Mouse (Mus musculus) stomach, embryonic 15.5 days (tissue): ENCODE measurements around the gene 1700023F06Rik. TPM values are rescaled to one million over a fixed set of nuclear protein-coding genes. Genes with fewer than 3 reads are reported as not detected.
A peak's percentile ranks its signal among the peaks of the same experiment; 100 is the strongest.

ENCODE experiments used
- ATAC-seq: fragments of 200-750 bp; cut with Nextera tagmentation; 2 replicates; pipeline ENCODE4 v1.8.0; 2017; ENCODE audit warnings: low read depth, moderate number of reproducible peaks, moderate TSS enrichment; ENCODE audit not compliant: insufficient read depth, low FRiP score
- H3K27ac ChIP-seq: fragments of 300-500 bp; sonication (generic); 2 replicates; pipeline ENCODE4 v1.5.1; 2015; ENCODE audit warnings: mild to moderate bottlenecking, inconsistent platforms
- H3K27me3 ChIP-seq: fragments of 300-500 bp; sonication (generic); replicated peaks from 2 replicates; pipeline ENCODE4 v1.6.1; 2015; ENCODE audit warnings: inconsistent platforms
- H3K36me3 ChIP-seq: fragments of 300-500 bp; sonication (generic); 2 replicates; pipeline ENCODE4 v1.6.1; 2015; ENCODE audit warnings: inconsistent platforms
- H3K4me1 ChIP-seq: fragments of 300-500 bp; sonication (generic); 2 replicates; pipeline ENCODE4 v1.6.1; 2015; ENCODE audit warnings: inconsistent platforms
- H3K4me2 ChIP-seq: fragments of 300-500 bp; sonication (generic); 2 replicates; pipeline ENCODE4 v1.6.1; 2015; ENCODE audit warnings: mild to moderate bottlenecking, inconsistent platforms
- H3K4me3 ChIP-seq: fragments of 300-500 bp; sonication (generic); replicated peaks from 2 replicates; pipeline ENCODE4 v1.5.1; 2015; ENCODE audit warnings: inconsistent platforms
- H3K9ac ChIP-seq: fragments of 300-500 bp; sonication (generic); 2 replicates; pipeline ENCODE4 v1.6.1; 2015; ENCODE audit warnings: inconsistent platforms
- H3K9me3 ChIP-seq: fragments of 300-500 bp; sonication (generic); 2 replicates; pipeline ENCODE4 v1.6.1; 2016; ENCODE audit warnings: inconsistent platforms
- WGBS: fragments of 180-500 bp; shearing (Covaris S2); methylation state at CpG from one replicate; pipeline ENCODE4 v1.1.7; 2015; 5-methylcytosine and 5-hydroxymethylcytosine counted together
- polyA plus RNA-seq: library from polyadenylated mRNA; unstranded; fragments of >200 nt; fragmentation: Nextera tagmentation; extraction: Ambion mirVana; gene quantifications from 2 replicates; pipeline ENCODE4 v1.2.1, GENCODE M21; 2015

The 1700023F06Rik gene
- polyA plus RNA-seq, 1 experiment from 2014 or later: 1.0 TPM

DNA sequence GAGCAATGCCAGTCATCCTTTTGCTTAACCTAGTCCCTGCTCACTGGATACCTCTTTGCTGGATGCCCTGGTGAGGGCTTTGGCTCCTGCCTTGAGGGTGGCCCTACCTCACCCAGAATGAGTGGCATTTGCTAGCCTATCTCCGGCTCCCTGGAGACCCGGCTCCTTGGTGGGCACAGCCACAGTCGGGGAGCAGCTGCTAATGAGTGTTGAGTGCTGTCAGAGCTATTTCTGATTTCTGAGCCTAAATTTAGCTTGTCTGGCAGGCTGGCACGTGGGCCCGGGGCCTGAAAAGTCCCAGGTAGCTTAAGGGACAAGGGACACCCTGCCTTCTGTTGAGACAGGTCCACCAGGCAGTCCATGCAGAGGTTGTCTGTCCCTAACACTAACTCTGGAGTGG, 31.1 kb downstream of the 1700023F06Rik start:
- Histone ChIP-seq H3K4me1 (no peaks in the 10 kb centered on the region), H3K4me3 (no peak overlapping the region), H3K4me2 (no peak overlapping the region), H3K9me3 (no peaks in the 10 kb centered on the region), H3K27me3 (peaks cover 2% of the 10 kb centered on the region; the same call in 1 of the 2 replicates), H3K27ac (no peak overlapping the region), H3K36me3 (no peaks in the 10 kb centered on the region), H3K9ac (no peak overlapping the region)
- ATAC-seq: no peak
- WGBS: 79% methylated on average over 5 of the region's 5 CpGs

DNA sequence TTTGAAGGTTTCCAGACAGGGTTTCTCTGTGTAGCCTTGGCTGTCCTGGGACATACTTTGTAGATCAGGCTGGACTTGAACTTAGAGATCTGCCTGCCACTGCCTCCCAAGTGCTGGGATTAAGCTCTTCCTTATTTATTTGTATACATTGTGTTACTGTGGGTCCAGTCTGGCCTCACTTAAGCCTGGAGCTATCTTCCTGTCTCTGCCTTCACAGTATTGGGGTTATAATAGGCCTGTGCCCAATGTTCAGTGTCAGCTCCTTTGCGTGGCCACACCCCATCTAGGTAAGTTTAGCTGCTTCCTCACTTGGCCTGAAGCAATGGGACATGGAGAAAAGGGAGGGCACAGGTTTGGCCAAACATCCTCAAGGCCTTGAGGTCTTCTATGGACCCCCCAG, 31.8 kb downstream of the 1700023F06Rik start:
- no peak overlapping the region for H3K9ac ChIP-seq
- H3K4me1 ChIP-seq: no peaks in the 10 kb centered on the region
- H3K9me3 ChIP-seq: no peaks in the 10 kb centered on the region
- WGBS: 88% methylated on average over 1 of the region's 1 CpGs
- ATAC-seq: no peak
- H3K27ac ChIP-seq: no peak overlapping the region
- H3K4me3 ChIP-seq: no peak overlapping the region
- H3K4me2 ChIP-seq: no peak overlapping the region
- H3K27me3 ChIP-seq: peaks cover 9% of the 10 kb centered on the region
- no peaks in the 10 kb centered on the region for H3K36me3 ChIP-seq

DNA sequence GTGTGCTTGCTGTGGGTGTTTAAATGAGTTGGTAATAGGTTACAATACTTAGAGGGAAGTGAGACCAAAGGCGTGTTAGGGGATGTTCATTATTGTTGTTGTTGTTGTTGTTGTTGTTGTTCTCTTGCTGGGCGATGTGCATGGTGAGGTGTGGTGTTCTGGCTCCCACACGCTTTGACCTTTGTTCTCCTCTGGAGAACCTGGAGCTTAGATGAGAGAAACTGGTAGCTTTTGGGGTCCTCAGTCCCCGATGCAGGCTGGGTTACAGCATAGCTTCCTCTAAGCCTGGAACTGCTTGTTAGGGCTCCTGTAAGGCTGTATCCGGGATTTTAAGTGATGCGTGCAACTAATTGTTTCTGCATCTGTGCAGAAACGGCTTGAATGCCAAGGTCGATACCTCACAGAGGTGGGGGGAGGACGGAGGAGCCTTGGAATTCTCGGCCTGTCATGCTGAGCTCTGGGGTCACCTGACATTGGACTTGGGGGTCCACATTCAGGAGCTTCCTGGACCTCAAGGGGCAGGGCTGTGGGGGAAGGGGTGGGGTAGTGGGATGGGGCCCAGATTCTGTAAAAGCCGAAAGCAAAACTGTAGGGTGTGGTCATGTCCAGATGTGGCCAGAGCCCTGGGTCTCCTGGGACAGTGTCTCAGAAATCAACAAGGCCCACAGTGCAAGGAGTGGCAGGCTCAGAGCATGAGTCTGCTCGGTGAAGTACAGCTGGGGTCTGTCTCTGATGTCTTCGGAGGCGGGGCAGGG, 32.5 kb downstream of the 1700023F06Rik start:
- no peak overlapping the region for H3K9ac ChIP-seq
- no peak for ATAC-seq
- H3K27me3 ChIP-seq: peaks cover 16% of the 10 kb centered on the region
- no peak overlapping the region for H3K4me2 ChIP-seq
- H3K4me3 ChIP-seq: no peak overlapping the region
- no peaks in the 10 kb centered on the region for H3K9me3 ChIP-seq
- H3K27ac ChIP-seq: no peak overlapping the region
- 65% methylated on average over 14 of the region's 14 CpGs for WGBS
- peaks cover 4% of the 10 kb centered on the region; the same call in 1 of the 2 replicates for H3K4me1 ChIP-seq
- H3K36me3 ChIP-seq: no peaks in the 10 kb centered on the region

DNA sequence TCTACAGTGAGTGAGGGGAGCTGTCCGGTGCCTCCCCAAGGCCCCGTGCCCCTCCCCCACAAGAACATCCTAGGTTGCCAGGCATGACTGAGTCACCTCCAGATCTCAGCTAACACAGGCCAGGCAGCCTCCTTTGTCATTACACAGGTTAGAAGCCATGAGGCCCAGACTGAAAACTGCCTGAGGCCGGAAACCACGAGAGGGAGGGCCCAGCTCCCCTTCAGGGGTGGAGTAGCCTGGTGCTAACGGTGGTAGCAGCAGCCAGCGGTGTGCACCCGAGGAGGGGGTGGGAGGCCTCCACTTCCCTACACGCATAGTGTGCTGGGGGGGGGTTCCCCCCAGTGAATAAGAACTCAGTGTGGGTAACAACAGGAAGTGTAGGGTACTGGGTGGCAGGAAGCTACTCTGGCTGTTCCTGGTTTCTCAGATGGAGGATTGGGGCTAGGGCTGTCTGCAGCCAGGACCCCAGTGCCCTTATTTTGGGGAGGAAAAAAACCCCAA, 33.4 kb downstream of the 1700023F06Rik start:
- Histone ChIP-seq H3K4me2 (no peak overlapping the region), H3K4me1 (peaks cover 9% of the 10 kb centered on the region), H3K9ac (no peak overlapping the region), H3K27me3 (peaks cover 23% of the 10 kb centered on the region), H3K36me3 (no peaks in the 10 kb centered on the region), H3K4me3 (no peak overlapping the region), H3K27ac (no peak overlapping the region), H3K9me3 (no peaks in the 10 kb centered on the region)
- peak; percentile 27; the same call in 1 of the 2 replicates for ATAC-seq
- 41% methylated on average over 8 of the region's 8 CpGs for WGBS

DNA sequence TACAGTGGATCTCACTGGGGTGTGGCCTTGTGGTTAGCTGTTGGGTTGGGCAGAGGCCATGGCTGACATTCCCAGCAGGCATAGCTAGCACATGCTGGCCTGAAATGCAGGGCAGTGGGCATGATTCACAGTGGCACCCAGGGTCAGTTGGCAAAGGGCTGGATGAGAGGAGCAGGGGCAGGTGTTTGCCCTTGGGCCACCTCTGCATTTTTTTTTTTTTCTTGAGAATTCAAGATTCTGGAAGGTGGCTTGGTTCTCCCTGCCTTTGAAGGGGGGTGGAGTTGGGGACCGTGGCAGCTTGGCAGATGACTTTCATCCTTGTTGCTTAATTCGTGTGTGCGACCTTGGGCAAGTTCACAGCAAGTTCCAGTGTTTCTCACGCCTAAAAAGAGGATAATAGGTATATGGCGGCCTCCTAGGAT, 33.9 kb downstream of the 1700023F06Rik start:
- Histone ChIP-seq H3K9me3 (no peaks in the 10 kb centered on the region), H3K4me2 (no peak overlapping the region), H3K27me3 (peaks cover 27% of the 10 kb centered on the region), H3K9ac (no peak overlapping the region), H3K36me3 (no peaks in the 10 kb centered on the region), H3K27ac (no peak overlapping the region), H3K4me1 (peaks cover 9% of the 10 kb centered on the region), H3K4me3 (no peak overlapping the region)
- no peak for ATAC-seq
- WGBS: 74% methylated on average over 5 of the region's 5 CpGs

DNA sequence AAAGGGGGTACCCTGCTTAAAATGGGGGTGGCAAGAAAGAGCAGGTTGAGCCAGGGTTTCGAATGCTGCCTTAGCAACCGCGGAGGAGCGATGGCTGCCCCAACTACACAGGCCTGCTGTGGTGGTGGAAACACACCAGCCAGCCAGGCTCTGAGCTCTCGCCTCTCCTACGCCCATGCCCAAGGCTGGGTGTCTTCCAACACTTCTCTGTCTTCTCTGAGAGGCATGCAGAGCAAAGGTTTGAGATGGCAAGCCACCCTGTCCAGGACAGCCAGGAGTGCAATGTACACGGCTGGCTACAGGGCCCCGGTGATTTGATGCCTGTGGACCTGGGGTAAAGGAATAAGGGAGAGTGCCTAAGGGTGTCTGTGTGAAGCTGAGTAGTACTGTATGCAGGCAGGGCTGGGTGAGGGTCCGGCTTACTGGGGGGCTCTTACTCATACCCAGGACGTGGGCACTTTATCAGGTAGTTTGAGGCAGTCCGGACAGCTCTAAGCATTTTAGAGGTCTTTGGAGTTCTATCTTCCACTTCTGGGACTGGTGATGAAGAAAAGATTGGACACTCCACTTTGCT, 34.5 kb downstream of the 1700023F06Rik start:
- Histone ChIP-seq H3K4me2 (no peak overlapping the region), H3K4me1 (peaks cover 9% of the 10 kb centered on the region), H3K4me3 (no peak overlapping the region), H3K36me3 (no peaks in the 10 kb centered on the region), H3K27me3 (peaks cover 32% of the 10 kb centered on the region), H3K9me3 (no peaks in the 10 kb centered on the region), H3K27ac (no peak overlapping the region), H3K9ac (no peak overlapping the region)
- WGBS: 88% methylated on average over 11 of the region's 11 CpGs
- no peak for ATAC-seq

DNA sequence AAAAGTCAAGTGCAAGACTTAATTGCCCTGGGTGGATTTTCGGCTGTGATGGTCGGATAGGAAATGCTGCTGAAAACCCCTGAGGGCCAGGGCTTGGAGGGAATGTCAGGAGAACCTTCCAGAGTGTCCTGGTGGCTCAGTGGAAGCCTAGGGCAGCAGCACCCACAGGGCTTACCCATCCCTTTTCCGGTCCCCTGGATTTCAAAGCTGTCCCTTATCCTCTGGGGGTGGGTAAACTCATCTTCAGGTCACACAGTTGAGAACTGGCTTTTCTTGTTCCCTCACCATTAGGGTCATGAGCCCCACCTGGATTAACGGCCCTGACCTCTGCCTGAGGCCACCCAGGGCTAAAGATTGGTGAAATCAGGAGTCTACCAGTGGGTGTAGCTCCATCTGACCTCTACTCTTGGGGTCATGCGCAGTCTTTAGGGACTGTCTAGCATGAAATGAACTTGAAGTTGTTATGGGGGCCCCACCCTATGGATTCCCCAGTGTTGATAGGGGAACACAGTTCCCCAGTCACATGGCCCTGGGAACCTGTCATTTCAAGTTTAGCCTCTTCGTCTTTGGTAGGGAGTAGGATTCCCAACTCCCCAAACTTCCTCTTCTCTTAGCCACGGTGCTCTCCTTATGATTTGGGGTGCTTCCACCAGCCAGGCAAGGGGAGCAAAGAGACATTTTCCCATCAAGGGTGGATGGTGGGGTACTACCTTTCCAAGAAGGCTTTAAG, 35.2 kb downstream of the 1700023F06Rik start:
- Histone ChIP-seq H3K4me3 (no peak overlapping the region), H3K27ac (no peak overlapping the region), H3K9me3 (no peaks in the 10 kb centered on the region), H3K9ac (no peak overlapping the region), H3K4me2 (no peak overlapping the region), H3K4me1 (peaks cover 9% of the 10 kb centered on the region), H3K36me3 (no peaks in the 10 kb centered on the region), H3K27me3 (peaks cover 33% of the 10 kb centered on the region)
- no peak for ATAC-seq
- WGBS: 74% methylated on average over 7 of the region's 7 CpGs

DNA sequence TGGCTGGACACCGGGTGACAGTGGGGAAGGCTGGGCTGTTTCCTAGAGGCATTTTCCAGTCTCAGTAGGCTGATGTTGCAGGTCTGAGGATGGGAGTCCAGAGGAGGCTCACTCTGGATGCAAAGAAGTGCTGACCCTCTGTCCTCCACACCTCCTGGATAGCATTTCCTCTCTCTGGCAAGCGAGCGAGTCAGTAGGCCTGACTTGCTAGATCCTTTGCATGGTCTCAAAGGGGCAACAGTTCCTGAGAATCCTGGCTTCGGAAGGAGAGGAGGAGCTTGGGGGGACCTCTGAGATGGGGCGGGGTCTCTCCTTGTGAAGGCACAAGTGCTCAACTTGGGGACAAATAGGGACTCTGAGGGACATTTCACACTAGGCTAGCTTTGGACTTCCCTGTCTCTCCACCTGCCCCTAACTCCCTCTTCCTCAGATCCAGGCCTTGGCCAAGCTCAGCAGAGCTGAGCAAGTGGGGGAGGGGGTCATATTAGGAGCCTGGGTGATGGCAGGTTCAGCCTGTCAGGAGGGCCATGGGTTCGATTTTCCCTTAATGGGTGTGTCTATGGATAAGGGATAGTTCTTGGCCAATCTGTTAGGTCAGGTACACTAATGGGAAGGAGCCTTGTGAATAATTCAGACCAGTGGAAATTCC, 35.8 kb downstream of the 1700023F06Rik start:
- Histone ChIP-seq H3K4me2 (peak overlapping the region; percentile 8; the same call in 1 of the 2 replicates), H3K27ac (no peak overlapping the region), H3K36me3 (no peaks in the 10 kb centered on the region), H3K4me3 (peak overlapping the region; percentile 54), H3K9ac (no peak overlapping the region), H3K27me3 (peaks cover 33% of the 10 kb centered on the region), H3K9me3 (no peaks in the 10 kb centered on the region), H3K4me1 (peaks cover 9% of the 10 kb centered on the region)
- WGBS: 58% methylated on average over 6 of the region's 6 CpGs
- no peak for ATAC-seq

DNA sequence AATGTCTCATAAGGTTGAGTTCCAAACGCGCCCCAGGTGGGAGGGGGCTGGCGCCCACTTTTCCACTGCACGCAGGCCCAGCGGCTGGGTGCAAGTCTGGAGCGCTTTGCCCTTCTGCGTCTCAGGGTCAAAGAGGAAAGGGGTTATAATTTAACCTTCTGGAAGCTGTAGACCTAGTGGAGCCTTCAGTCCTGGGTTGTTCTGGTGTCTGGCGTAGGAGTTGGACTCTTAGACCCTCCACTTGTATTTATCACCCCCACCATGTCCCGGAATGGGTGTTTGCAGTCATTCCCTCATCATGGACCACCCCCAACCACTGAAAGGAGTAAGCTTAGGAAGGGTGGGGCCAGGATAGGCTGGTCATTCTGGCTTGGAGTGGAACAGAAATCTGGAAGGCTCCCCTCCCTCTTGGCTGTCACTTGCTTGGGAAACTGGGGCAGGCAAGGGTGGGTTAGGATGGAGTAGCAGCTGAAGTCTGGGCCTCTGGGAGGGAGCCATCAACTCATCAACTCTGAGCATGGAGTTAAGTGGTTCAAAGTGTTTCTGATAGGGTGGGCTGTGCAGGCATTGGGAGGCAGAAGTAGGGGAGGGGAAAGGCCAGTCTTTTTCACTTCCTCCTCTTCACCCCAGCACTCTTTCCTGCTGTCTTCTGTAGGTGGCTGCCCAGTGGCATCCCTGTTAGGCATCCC, 36.5 kb downstream of the 1700023F06Rik start:
- H3K9me3 ChIP-seq: no peaks in the 10 kb centered on the region
- peaks cover 33% of the 10 kb centered on the region for H3K27me3 ChIP-seq
- peaks cover 9% of the 10 kb centered on the region for H3K4me1 ChIP-seq
- H3K27ac ChIP-seq: no peak overlapping the region
- H3K4me3 ChIP-seq: peak overlapping the region; percentile 54
- H3K36me3 ChIP-seq: no peaks in the 10 kb centered on the region
- no peak for ATAC-seq
- no peak overlapping the region for H3K9ac ChIP-seq
- peak overlapping the region; percentile 96 for H3K4me2 ChIP-seq
- 46% methylated on average over 9 of the region's 9 CpGs for WGBS

DNA sequence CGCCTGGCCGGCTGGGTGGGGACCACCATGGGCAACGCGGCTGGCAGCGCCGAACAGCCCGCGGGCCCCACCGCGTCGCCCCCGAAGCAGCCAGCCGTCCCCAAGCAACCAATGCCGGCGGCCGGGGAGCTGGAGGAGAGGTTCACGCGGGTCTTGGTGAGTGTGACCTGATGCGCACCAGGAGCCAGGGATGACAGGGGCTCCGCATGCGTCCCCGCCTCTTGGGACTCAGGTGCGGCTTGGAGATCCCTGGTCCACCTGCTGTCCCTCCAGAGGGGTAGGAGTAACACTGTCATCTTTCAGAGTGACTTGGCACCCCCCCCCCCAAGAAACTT, 37.1 kb downstream of the 1700023F06Rik start:
- Histone ChIP-seq H3K4me2 (peak overlapping the region; percentile 96), H3K4me1 (peaks cover 9% of the 10 kb centered on the region), H3K9me3 (no peaks in the 10 kb centered on the region), H3K36me3 (no peaks in the 10 kb centered on the region), H3K4me3 (peak overlapping the region; percentile 54), H3K27ac (no peak overlapping the region), H3K27me3 (peaks cover 33% of the 10 kb centered on the region), H3K9ac (peak overlapping the region; percentile 39)
- ATAC-seq: no peak
- WGBS: 5% methylated on average over 23 of the region's 23 CpGs
